Mouse (Mus musculus) liver, postnatal 0 days (tissue): ENCODE measurements around the gene Nt5c3b.
A peak's percentile ranks its signal among the peaks of the same experiment; 100 is the strongest.

Experiments
- CTCF ChIP-seq: sonication (generic); IDR thresholded peaks from 2 replicates; pipeline ENCODE4 v1.5.1; 2016; ENCODE audit warnings: antibody characterized with exemption, low read depth
- EP300 ChIP-seq: IDR thresholded peaks from 2 replicates; pipeline ENCODE4 v1.6.1; 2016; ENCODE audit warnings: antibody characterized with exemption, low read depth, mild to moderate bottlenecking

DNA sequence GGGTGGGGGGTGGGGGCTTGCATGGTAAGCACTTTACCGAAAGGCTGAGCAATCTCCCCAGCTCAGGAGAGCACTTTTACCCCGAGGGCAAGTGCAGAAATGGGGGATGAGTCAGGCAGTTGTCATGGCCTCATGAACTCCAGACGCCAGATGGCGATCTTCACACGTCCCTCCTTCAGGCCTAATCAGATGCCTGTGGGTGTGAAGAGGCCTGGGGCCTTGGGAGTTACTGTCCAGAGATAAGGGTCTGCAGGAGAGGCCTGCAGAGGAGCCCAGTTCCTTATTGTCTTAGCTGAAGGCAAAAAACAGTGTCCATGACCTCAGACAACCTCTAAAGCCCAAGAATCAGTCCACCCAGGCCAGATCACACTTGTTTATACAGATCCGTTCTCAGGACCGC lies 15.8 kb downstream of the Nt5c3b start:
- TF ChIP-seq CTCF (peak; percentile 77), EP300 (no peak)
